In the genomic region with DNA sequence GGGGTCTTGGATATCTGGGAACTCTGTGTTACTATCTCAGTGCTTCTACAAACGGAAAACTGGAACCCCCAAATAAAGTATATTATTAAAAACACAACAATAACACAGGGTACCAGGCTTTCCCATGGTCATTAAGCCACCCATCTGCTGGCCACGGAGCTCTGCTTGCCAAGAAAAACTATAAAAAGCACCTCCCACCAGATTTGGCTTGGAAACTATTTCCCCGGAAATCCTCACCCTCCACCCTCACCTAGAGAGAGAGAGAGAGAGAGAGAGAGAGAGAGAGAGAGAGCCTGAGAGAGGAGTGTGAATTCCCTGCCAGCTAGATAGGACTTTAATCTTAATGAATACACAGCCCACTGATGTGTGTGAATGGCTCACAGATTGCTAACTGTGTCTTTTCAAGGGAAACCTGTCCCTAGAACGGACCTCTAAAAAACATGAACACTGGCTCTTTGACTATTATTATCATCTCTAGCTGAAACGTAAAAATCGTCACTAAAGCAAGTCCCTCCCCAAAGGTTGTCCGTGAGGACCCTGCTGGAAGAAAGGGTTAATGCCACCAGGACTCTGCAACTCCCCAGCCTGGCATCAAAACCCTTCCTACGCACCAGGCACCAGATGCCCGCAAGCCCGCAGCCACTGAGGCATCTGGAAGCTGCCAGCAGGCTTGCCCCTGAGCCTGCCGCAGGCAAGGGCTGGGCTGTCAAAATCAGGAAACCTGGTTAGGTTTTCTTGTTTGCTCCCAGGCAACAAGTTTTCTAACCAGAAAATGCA, we compare ENCODE assay signal across 9 mouse cellular contexts. TPM values are rescaled to one million over a fixed set of nuclear protein-coding genes. Genes with fewer than 3 reads are reported as not detected.
A peak's percentile ranks its signal among the peaks of the same experiment; 100 is the strongest.
DNase-seq lines count a peak whose midpoint lies in the region; ATAC-seq and TF ChIP-seq lines count a peak whose summit lies in the region.
"Had no signal": no experiment of that assay in that cellular context is flagged by ENCODE, and none has a peak within 500 bp of the region (broad histone marks: within the 10 kb centered on the region; RNA-seq: fewer than 3 reads in every experiment).

No protein-coding gene starts in this region.

- peak overlapping the region; percentile 75 for H3K9ac ChIP-seq in heart, embryonic 12.5 days
- no peak overlapping the region for H3K9ac ChIP-seq in lung, postnatal 0 days (replicated peaks; ENCODE audit: low read depth)

- peaks cover 23% of the 10 kb centered on the region; the same call in 1 of the 2 replicates for H3K27me3 ChIP-seq in heart, embryonic 12.5 days (replicated peaks)
- no peaks in the 10 kb centered on the region for H3K27me3 ChIP-seq in spleen, adult 2 months (ENCODE audit: control insufficient read depth, insufficient read depth, low read length)
- 0 out of 2 replicates have a peak, but pooled peaks cover 12% of the 10 kb centered on the region for H3K27me3 ChIP-seq in lung, postnatal 0 days (replicated peaks; ENCODE audit: insufficient read depth, low read length)

- TF ChIP-seq EP300 in lung, postnatal 0 days (IDR thresholded peaks at IDR 0.05) = no peak

- WGBS in heart, embryonic 12.5 days = 38% methylated on average over 11 of the region's 11 CpGs
- 19% methylated on average over 11 of the region's 11 CpGs for WGBS in spleen, adult 2 months
- WGBS in lung, postnatal 0 days = 47% methylated on average over 11 of the region's 11 CpGs

- H3K36me3 ChIP-seq in heart, embryonic 12.5 days = no peaks in the 10 kb centered on the region
- no peaks in the 10 kb centered on the region for H3K36me3 ChIP-seq in spleen, adult 2 months (ENCODE audit: control insufficient read depth, insufficient read depth, low read length)
- H3K36me3 ChIP-seq in lung, postnatal 0 days (ENCODE audit: insufficient read depth, low read length) = no peaks in the 10 kb centered on the region

- intact Hi-C loops in heart, postnatal 36 days (cut with DNase I) = no loop called here

- H3K4me1 ChIP-seq in heart, embryonic 12.5 days (replicated peaks) = peaks cover 75% of the 10 kb centered on the region
- peaks cover 30% of the 10 kb centered on the region; the same call in 1 of the 2 replicates for H3K4me1 ChIP-seq in spleen, adult 2 months (ENCODE audit: control insufficient read depth, insufficient read depth, insufficient read length)
- H3K4me1 ChIP-seq in lung, postnatal 0 days (ENCODE audit: insufficient read depth, low read depth, low read length) = no peaks in the 10 kb centered on the region

- no peak for TF ChIP-seq POLR2A in spleen, adult 2 months (IDR thresholded peaks at IDR 0.05; ENCODE audit: low read depth, low read length)

- H3K9me3 ChIP-seq in heart, embryonic 12.5 days (replicated peaks) = no peaks in the 10 kb centered on the region
- H3K9me3 ChIP-seq in lung, postnatal 0 days (ENCODE audit: low read length) = no peaks in the 10 kb centered on the region

- H3K4me3 ChIP-seq in heart, embryonic 12.5 days = peak overlapping the region; percentile 69
- peak overlapping the region; percentile 72 for H3K4me3 ChIP-seq in spleen, adult 2 months (ENCODE audit: extremely low read depth, insufficient read depth, insufficient read length)
- H3K4me3 ChIP-seq in lung, postnatal 0 days (ENCODE audit: low read depth, low read length) = no peak overlapping the region

- TF ChIP-seq CTCF in spleen, adult 2 months (IDR thresholded peaks at IDR 0.05; ENCODE audit: extremely low read depth, insufficient read depth, insufficient read length, insufficient replicate concordance) = no peak
- no peak for TF ChIP-seq CTCF in lung, postnatal 0 days (IDR thresholded peaks at IDR 0.05)

- peak overlapping the region; percentile 78 for H3K4me2 ChIP-seq in heart, embryonic 12.5 days
- H3K4me2 ChIP-seq in lung, postnatal 0 days (replicated peaks; ENCODE audit: low read depth, low read length) = no peak overlapping the region

- DNase-seq in heart, postnatal 36 days = no peak
- no peak for DNase-seq in spleen, adult 2 months (ENCODE audit: low read depth in 1 of 2, low spot score in 2 of 2)
- no peak for DNase-seq in spleen, postnatal 36 days (ENCODE audit: low spot score in 2 of 2)
- peak; percentile 12 to 27 for DNase-seq in layer of hippocampus, adult 18-20 months (ENCODE audit: low spot score in 2 of 2)
- DNase-seq in urinary bladder, adult 18-20 months (ENCODE audit: low spot score in 2 of 2) = no peak
- DNase-seq in natural killer cell, adult 2 months (ENCODE audit: low spot score in 2 of 2) = no peak
- no peak for DNase-seq in lung, postnatal 0 days (ENCODE audit: low spot score)
- DNase-seq: gastrocnemius, postnatal 14 days had no signal

- ATAC-seq in heart, embryonic 12.5 days (ENCODE audit: insufficient number of reproducible peaks, low FRiP score) = no peak
- ATAC-seq in lung, postnatal 0 days = no peak

- H3K27ac ChIP-seq in heart, embryonic 12.5 days (ENCODE audit: poor library complexity, severe bottlenecking) = peak overlapping the region; percentile 61
- H3K27ac ChIP-seq in spleen, adult 2 months (ENCODE audit: insufficient read depth, low read length) = peak overlapping the region; percentile 76; the same call in 1 of the 2 replicates
- no peak overlapping the region for H3K27ac ChIP-seq in lung, postnatal 0 days (ENCODE audit: low read length)

RNA-seq across cellular contexts. Expression of a gene that starts 12.7 kb away (rescaled TPM):
- 9.9 and 12.5 TPM in 2 replicates for polyA plus RNA-seq in heart, embryonic 12.5 days (2016; fragmentation: Nextera tagmentation; extraction: Ambion mirVana)
- total RNA-seq in heart, postnatal 36 days (2021) = 10 to 100 TPM; 16.2 to 18.1 TPM
- polyA plus RNA-seq in spleen, adult 2 months (2012; rRNA removed) = 14.9 and 15.3 TPM in 2 replicates
- total RNA-seq in layer of hippocampus, adult 18-20 months (2021) = 10 to 100 TPM; 18.3 to 18.6 TPM
- 0.72 and 0.96 TPM in 2 replicates for polyA plus RNA-seq in lung, postnatal 0 days (2015; fragmentation: Nextera tagmentation; extraction: Ambion mirVana)

Comparison
In these comparisons a context has a peak if more than half of its experiments do, and no peak if none do; other contexts are left out.
1. DNase-seq: peak in layer of hippocampus, adult 18-20 months (2 of 2); none in heart, postnatal 36 days (0 of 2), spleen, adult 2 months (0 of 2), spleen, postnatal 36 days (0 of 2), urinary bladder, adult 18-20 months (0 of 2), natural killer cell, adult 2 months (0 of 2) and lung, postnatal 0 days (single experiment).